Mouse (Mus musculus) kidney, embryonic 14.5 days (tissue): Measurements from ENCODE around the gene Tnfsf12. TPM values are rescaled to one million over a fixed set of nuclear protein-coding genes. Genes with fewer than 3 reads are reported as not detected.

ENCODE experiments used
- ATAC-seq: fragments of 200-750 bp; cut with Nextera tagmentation; 2 replicates; pipeline ENCODE4 v1.8.0; 2017; ENCODE audit warnings: moderate number of reproducible peaks, mild to moderate bottlenecking, moderate TSS enrichment, moderate library complexity; ENCODE audit not compliant: low FRiP score, low TSS enrichment
- H3K27ac ChIP-seq: fragments of 300-500 bp; sonication (generic); 2 replicates; pipeline ENCODE4 v1.5.1; 2014; ENCODE audit warnings: low read depth, mild to moderate bottlenecking, low read length, moderate library complexity, mixed read lengths
- H3K27me3 ChIP-seq: fragments of 300-500 bp; sonication (generic); 2 replicates; pipeline ENCODE4 v1.6.1; 2014; ENCODE audit warnings: mild to moderate bottlenecking, low read length; ENCODE audit not compliant: control insufficient read depth, insufficient read depth
- H3K36me3 ChIP-seq: fragments of 300-500 bp; sonication (generic); 2 replicates; pipeline ENCODE4 v1.6.1; 2014; ENCODE audit warnings: low read length, mixed read lengths; ENCODE audit not compliant: control insufficient read depth, insufficient read depth
- H3K4me1 ChIP-seq: fragments of 300-500 bp; sonication (generic); 2 replicates; pipeline ENCODE4 v1.6.1; 2014; ENCODE audit warnings: low read length, mixed read lengths; ENCODE audit not compliant: control insufficient read depth, insufficient read depth
- H3K4me2 ChIP-seq: fragments of 300-500 bp; sonication (generic); replicated peaks from 2 replicates; pipeline ENCODE4 v1.6.1; 2014; ENCODE audit warnings: low read depth, mild to moderate bottlenecking, low read length
- H3K4me3 ChIP-seq: fragments of 300-500 bp; sonication (generic); 2 replicates; pipeline ENCODE4 v1.5.1; 2014; ENCODE audit warnings: mild to moderate bottlenecking, low read length
- H3K9ac ChIP-seq: fragments of 300-500 bp; sonication (generic); 2 replicates; pipeline ENCODE4 v1.6.1; 2014; ENCODE audit warnings: low read depth, mild to moderate bottlenecking, low read length, moderate library complexity
- H3K9me3 ChIP-seq: fragments of 300-500 bp; sonication (generic); 2 replicates; pipeline ENCODE4 v1.6.1; 2016; ENCODE audit warnings: low read length; ENCODE audit not compliant: control insufficient read depth
- WGBS: fragments of 180-500 bp; shearing (Covaris S2); extraction: QIAGEN DNeasy Blood & Tissue Kit; methylation state at CpG from one replicate; pipeline ENCODE4 v1.1.7; 2014; 5-methylcytosine and 5-hydroxymethylcytosine counted together
- polyA plus RNA-seq: library from polyadenylated mRNA; unstranded; fragments of >200 nt; fragmentation: Nextera tagmentation; extraction: Ambion mirVana; gene quantifications from 2 replicates; pipeline ENCODE4 v1.2.1, GENCODE M21; 2014

The Tnfsf12 gene
- polyA plus RNA-seq, 1 experiment from 2014 or later, result 8.6 TPM

DNA sequence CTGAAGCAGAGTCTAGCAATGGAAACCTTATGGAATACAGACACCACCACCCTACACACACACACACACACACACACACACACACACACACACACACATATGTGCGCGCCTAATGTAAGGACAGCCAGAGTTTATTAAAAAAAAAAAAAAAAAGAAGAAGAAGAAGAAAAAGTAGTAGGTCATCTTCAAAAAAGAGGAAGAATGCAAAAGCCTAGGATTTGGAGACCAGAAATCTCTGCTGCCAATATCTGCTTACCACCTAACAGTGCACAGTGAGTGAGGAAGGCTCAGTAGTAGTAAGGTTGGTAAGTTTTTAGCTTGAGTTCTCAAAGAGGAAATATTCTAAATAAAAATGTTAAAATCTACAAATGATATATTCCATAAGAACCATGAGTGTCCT lies 16.5 kb downstream of the Tnfsf12 start:
- Histone ChIP-seq H3K4me3 (no peak overlapping the region), H3K9me3 (no peaks in the 10 kb centered on the region), H3K27ac (no peak overlapping the region), H3K36me3 (peaks cover 62% of the 10 kb centered on the region), H3K4me2 (no peak overlapping the region), H3K4me1 (peaks cover 12% of the 10 kb centered on the region; the same call in 1 of the 2 replicates), H3K9ac (no peak overlapping the region), H3K27me3 (no peaks in the 10 kb centered on the region)
- ATAC-seq, result no peak
- WGBS, result 100% methylated on average over 2 of the region's 2 CpGs

DNA sequence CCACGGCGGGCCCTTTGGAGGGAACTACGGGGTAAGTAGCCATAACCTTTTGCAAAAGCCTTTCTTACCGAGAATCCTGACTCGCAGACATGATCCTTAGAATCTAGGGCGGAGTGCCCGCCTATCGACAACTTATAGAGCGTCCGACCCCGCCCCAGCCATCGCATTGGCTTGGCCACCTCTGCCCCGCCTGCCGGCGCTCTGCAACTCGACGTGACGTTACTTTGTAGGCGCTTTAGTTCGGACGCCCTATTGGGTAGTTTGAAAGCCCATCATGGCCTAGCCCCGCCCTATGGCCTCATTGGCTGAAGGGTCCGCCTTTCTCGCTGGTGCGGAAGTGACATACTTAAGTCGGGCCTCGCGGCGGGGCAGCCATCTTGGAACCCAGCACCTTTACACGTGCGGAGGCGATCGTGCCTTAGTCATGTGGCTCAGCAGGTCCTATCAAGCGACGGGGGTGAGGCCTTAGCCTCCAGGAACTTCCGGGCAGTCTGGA lies 23.4 kb downstream of the Tnfsf12 start, which contains the start of gene Eif4a1:
Gene Eif4a1, minus strand, starts transcription at position 213 of the 496 bp plus-strand sequence.
- peak within 1 kb of the TSS; percentile 97 for H3K27ac ChIP-seq
- H3K9me3 ChIP-seq, result no peaks in the 10 kb centered on the region
- H3K4me3 ChIP-seq, result peak within 1 kb of the TSS; percentile 100
- H3K4me1 ChIP-seq, result peaks cover 9% of the 10 kb centered on the region; the same call in 1 of the 2 replicates
- H3K27me3 ChIP-seq, result no peaks in the 10 kb centered on the region
- H3K4me2 ChIP-seq, result peak within 1 kb of the TSS; percentile 65
- WGBS, result under 1% methylated on average over 36 of the region's 36 CpGs
- peak; percentile 98 for ATAC-seq
- peak within 1 kb of the TSS; percentile 100 for H3K9ac ChIP-seq
- H3K36me3 ChIP-seq, result peaks cover 78% of the 10 kb centered on the region

DNA sequence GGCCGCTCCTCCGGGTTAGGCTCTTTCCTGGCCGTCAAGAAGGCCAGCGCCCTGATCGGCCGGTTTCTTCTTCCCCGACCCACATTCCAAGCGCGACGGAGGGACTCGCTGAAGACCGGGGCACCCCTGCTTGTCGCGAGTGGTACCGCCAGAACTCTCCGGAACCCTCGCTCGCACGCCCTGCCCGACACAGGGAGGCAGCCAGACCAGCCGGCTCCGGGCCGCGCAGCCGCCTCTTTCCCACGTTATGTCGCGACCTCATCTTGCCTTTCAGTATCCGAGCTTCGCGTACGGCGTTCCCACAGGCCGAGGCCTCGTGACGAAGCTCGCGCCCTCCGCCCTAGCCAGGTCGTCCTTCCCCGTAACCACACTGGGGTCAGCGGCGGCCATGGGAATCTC lies 23.9 kb downstream of the Tnfsf12 start:
- H3K27ac ChIP-seq, result peak overlapping the region; percentile 97
- under 1% methylated on average over 38 of the region's 43 CpGs for WGBS
- H3K9ac ChIP-seq, result peak overlapping the region; percentile 100
- peaks cover 73% of the 10 kb centered on the region for H3K36me3 ChIP-seq
- peak; percentile 13 for ATAC-seq
- peak overlapping the region; percentile 65 for H3K4me2 ChIP-seq
- no peaks in the 10 kb centered on the region for H3K27me3 ChIP-seq
- H3K4me1 ChIP-seq, result peaks cover 9% of the 10 kb centered on the region; the same call in 1 of the 2 replicates
- no peaks in the 10 kb centered on the region for H3K9me3 ChIP-seq
- peak overlapping the region; percentile 100 for H3K4me3 ChIP-seq

DNA sequence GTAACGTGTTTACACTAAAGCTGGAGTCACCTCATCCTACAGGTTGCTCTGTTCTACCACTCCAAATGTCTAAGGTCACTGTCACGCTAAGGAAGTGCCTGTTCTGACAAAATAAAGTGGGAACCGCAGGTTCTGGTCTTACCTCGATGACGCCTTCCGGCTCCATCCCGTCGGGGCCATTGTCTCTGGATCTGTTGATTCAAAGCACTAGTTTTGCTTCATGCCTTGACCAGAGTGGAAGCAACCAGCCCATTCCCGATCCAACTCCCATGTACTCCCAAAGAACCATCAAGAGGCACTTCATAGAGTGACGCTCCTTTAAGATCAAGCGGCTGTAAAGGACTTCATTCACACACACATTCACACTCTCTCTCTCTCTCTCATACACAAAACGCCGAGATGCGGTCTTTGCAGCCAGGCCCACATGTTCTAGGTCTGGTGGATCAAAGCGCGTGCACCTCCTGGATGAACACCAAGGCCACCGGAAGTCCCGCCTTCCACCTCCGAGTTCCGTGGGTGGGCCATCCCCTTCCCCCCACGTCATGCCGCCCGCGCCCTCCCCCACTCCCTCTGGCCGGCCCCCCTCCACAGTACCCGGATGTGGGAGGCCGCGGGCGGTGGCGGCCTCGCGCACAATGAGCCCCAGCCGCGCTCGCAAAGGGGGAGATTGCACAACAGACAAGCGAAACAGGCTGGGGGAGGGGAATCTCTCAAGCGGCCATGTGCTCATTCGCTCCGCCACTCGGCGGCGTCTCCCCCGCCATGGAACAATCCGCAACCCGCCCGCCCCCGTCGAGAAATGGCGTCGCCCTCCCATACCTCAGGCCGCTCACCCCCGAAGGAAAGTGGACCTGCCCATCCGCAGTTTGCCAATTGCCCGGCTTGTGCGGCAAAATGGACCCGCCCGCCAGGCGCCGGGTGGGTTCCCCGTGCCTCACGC lies 24.6 kb downstream of the Tnfsf12 start:
- Histone ChIP-seq H3K27me3 (no peaks in the 10 kb centered on the region), H3K9me3 (no peaks in the 10 kb centered on the region), H3K4me2 (peak overlapping the region; percentile 65), H3K9ac (peak overlapping the region; percentile 100), H3K27ac (peak overlapping the region; percentile 97), H3K4me1 (peaks cover 9% of the 10 kb centered on the region; the same call in 1 of the 2 replicates), H3K4me3 (peak overlapping the region; percentile 100), H3K36me3 (peaks cover 73% of the 10 kb centered on the region)
- ATAC-seq, result peak; percentile 73
- WGBS, result 2% methylated on average over 54 of the region's 61 CpGs

DNA sequence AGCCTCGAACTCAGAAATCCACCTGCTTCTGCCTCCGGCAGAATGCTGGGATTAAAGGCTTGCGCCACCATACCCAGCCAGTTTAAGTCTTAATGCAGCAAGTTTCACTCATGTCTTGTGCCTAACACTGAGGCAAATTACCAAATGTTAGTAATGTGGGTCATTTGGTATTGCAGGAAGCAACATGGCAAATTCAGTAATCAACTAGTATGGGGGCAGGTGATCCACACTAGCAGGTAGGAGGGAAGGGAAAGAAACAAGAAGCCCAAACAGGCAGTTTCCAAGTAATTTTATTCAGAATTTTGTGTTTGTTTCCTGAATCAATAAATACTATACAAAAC lies 29.0 kb downstream of the Tnfsf12 start:
- no peak overlapping the region for H3K27ac ChIP-seq
- H3K9me3 ChIP-seq, result no peaks in the 10 kb centered on the region
- no peak overlapping the region for H3K4me3 ChIP-seq
- H3K9ac ChIP-seq, result no peak overlapping the region
- peaks cover 10% of the 10 kb centered on the region; the same call in 1 of the 2 replicates for H3K4me1 ChIP-seq
- no peak for ATAC-seq
- no peak overlapping the region for H3K4me2 ChIP-seq
- 89% methylated on average over 3 of the region's 3 CpGs for WGBS
- H3K27me3 ChIP-seq, result no peaks in the 10 kb centered on the region
- H3K36me3 ChIP-seq, result peaks cover 65% of the 10 kb centered on the region

DNA sequence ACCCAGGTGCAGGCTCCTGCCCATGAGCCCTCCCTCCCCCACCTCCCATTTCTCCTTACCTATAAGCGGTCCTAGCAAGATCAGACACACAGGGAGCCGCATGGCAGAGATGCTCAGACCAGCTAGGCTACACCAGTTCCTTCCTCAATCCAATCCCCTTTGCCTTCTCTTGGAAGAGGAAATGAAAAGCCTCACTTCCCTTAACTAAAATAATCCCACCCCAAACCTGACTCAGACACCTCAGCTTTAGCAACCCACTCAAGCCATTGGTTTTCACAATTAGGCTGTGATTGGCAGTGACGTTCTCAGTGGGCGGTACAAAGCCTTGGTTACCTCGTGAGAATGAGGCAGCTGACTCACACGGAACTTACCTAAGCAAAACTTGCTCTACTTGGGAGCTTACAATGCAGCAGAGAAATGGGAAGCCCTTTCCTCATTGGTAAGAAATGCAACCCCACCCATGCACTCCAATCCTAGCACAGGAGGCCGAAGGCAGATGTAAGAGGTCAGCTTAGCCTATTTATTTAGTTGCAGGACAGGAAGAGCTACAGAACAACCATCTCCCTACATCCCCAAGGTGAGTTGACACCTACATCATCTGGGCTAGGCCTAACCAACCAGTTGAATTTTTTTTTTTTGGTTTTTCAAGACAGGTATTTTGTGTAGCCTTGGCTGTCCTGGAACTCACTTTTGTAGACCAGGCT lies 29.5 kb downstream of the Tnfsf12 start, which contains the start of gene Cd68:
Gene Cd68, minus strand, starts transcription at position 193 of the 704 bp plus-strand sequence.
- Histone ChIP-seq H3K36me3 (peaks cover 65% of the 10 kb centered on the region), H3K27ac (no peak within 1 kb of the TSS; the same call in 1 of the 2 replicates), H3K9me3 (no peaks in the 10 kb centered on the region), H3K4me3 (no peak within 1 kb of the TSS), H3K4me1 (peaks cover 10% of the 10 kb centered on the region; the same call in 1 of the 2 replicates), H3K4me2 (no peak within 1 kb of the TSS), H3K27me3 (no peaks in the 10 kb centered on the region), H3K9ac (no peak within 1 kb of the TSS; the same call in 1 of the 2 replicates)
- no peak for ATAC-seq
- WGBS, result 40% methylated on average over 7 of the region's 7 CpGs

DNA sequence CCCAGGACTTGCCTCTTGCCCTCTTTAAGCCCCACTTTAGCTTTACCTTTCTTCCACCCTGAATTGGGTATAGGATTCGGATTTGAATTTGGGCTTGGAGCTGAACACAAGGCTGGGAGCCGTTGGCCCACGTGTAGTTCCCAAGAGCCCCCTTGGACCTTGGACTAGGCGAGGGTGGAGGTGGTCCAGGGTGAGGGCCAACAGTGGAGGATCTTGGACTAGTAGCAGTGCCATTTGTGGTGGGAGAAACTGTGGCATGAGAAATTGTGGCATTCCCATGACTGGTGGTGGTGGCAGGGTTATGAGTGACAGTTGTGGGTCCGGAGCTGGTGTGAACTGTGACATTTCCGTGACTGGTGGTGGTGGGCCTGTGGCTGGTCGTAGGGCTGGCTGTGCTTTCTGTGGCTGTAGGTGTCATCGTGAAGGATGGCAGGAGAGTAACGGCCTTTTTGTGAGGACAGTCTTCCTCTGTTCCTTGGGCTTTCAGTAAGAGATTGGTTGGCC lies 30.1 kb downstream of the Tnfsf12 start:
- Histone ChIP-seq H3K27me3 (no peaks in the 10 kb centered on the region), H3K9me3 (no peaks in the 10 kb centered on the region), H3K36me3 (peaks cover 62% of the 10 kb centered on the region), H3K27ac (no peak overlapping the region; the same call in 1 of the 2 replicates), H3K9ac (no peak overlapping the region), H3K4me1 (peaks cover 10% of the 10 kb centered on the region; the same call in 1 of the 2 replicates), H3K4me3 (no peak overlapping the region), H3K4me2 (no peak overlapping the region)
- ATAC-seq, result no peak
- 75% methylated on average over 9 of the region's 9 CpGs for WGBS

DNA sequence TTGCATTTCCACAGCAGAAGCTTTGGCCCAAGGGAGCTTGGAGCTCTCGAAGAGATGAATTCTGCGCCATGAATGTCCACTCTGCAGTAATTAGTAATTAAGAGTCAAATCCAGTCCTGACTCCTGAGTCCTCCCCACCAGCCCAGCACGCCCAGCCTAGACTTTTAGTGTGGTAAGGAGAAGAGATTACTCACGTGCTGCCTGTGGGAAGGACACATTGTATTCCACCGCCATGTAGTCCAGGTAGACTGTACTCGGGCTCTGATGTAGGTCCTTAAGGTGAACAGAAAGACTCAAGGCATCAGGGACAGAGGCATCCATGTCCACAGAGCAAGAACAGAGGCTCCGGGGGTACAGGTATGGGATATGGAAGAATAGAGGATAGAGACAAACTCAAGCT lies 30.8 kb downstream of the Tnfsf12 start:
- WGBS, result 93% methylated on average over 7 of the region's 7 CpGs
- no peaks in the 10 kb centered on the region for H3K27me3 ChIP-seq
- H3K4me1 ChIP-seq, result peaks cover 8% of the 10 kb centered on the region; the same call in 1 of the 2 replicates
- no peak overlapping the region for H3K4me3 ChIP-seq
- no peak for ATAC-seq
- H3K36me3 ChIP-seq, result peaks cover 55% of the 10 kb centered on the region
- H3K27ac ChIP-seq, result no peak overlapping the region
- no peaks in the 10 kb centered on the region for H3K9me3 ChIP-seq
- H3K9ac ChIP-seq, result no peak overlapping the region; the same call in 1 of the 2 replicates
- no peak overlapping the region for H3K4me2 ChIP-seq
